Mouse (Mus musculus): ENCODE data around the gene Gm42417. TPM values are rescaled to one million over a fixed set of nuclear protein-coding genes. Genes with fewer than 3 reads are reported as not detected.
A peak's percentile ranks its signal among the peaks of the same experiment; 100 is the strongest.

Gene Gm42417
- polyA plus RNA-seq, 1 experiment, result not detected

- peaks cover 39% of the 10 kb centered on the region for H3K4me1 ChIP-seq (replicated peaks; ENCODE audit: control insufficient read depth, insufficient read depth, low read length)
- WGBS, result under 1% methylated on average over 52 of the region's 52 CpGs
- no peaks in the 10 kb centered on the region; the same call in 1 of the 2 replicates for H3K27me3 ChIP-seq (ENCODE audit: control insufficient read depth, insufficient read depth, low read length)
- DNase-seq, result peak; percentile 90
- TF ChIP-seq POLR2A (IDR thresholded peaks at IDR 0.05; ENCODE audit: control insufficient read depth, extremely low read depth, insufficient read depth, low read length, poor library complexity) (no peak), CTCF (IDR thresholded peaks at IDR 0.05; ENCODE audit: borderline replicate concordance, control insufficient read depth, extremely low read depth, insufficient read depth, low read length, poor library complexity) (peak; percentile 94)
- H3K4me3 ChIP-seq (ENCODE audit: control insufficient read depth, insufficient read depth, low read length), result peak overlapping the region; percentile 57
- no peak overlapping the region for H3K27ac ChIP-seq (ENCODE audit: control insufficient read depth, insufficient read depth, low read length)
- no peaks in the 10 kb centered on the region for H3K36me3 ChIP-seq (ENCODE audit: control insufficient read depth, insufficient read depth, low read length)
These were observed 17.6 kb upstream of the Gm42417 start for GRCm38 (mm10) chr1:36556553-36557456.

DNA sequence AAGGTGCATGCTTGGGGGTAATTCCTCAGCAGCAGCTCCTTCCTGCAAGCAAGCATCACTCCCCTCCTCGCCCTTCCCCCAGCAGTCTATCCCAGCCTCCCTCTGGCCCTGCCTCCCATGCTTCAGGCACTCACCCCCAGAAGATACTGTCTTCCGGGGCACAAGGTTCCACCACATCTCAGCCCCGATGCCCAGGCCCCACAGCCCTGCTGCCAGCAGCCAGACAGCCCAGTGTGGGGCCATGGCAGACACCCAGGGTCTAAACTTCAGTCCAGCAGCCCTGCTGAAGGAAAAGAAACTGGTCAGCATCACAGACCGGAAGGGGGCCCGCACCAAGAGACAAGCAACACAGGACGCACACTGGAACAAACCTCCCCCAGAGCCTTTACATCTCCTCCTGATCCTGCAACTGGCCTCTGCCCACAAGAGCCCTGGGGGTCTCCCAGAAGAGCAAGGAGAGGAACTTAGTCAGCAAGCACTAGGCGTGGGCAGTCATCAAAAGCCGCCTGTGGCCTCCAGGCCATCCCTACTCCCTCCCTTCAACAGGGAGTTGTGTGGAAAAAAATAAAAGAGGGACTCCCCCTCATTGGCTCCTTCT, 16.7 kb upstream of the Gm42417 start:
- no peaks in the 10 kb centered on the region; the same call in 1 of the 2 replicates for H3K27me3 ChIP-seq (ENCODE audit: control insufficient read depth, insufficient read depth, low read length)
- peak; percentile 16 for DNase-seq
- H3K27ac ChIP-seq (ENCODE audit: control insufficient read depth, insufficient read depth, low read length), result no peak overlapping the region
- TF ChIP-seq POLR2A (IDR thresholded peaks at IDR 0.05; ENCODE audit: control insufficient read depth, extremely low read depth, insufficient read depth, low read length, poor library complexity), result no peak
- no peak for TF ChIP-seq CTCF (IDR thresholded peaks at IDR 0.05; ENCODE audit: borderline replicate concordance, control insufficient read depth, extremely low read depth, insufficient read depth, low read length, poor library complexity)
- H3K4me1 ChIP-seq (replicated peaks; ENCODE audit: control insufficient read depth, insufficient read depth, low read length), result peaks cover 39% of the 10 kb centered on the region
- peak overlapping the region; percentile 57 for H3K4me3 ChIP-seq (ENCODE audit: control insufficient read depth, insufficient read depth, low read length)
- H3K36me3 ChIP-seq (ENCODE audit: control insufficient read depth, insufficient read depth, low read length), result no peaks in the 10 kb centered on the region
- 43% methylated on average over 8 of the region's 8 CpGs for WGBS

GRCm38 (mm10) chr1:36554633-36555399, 15.6 kb upstream of the Gm42417 start:
- no peak for TF ChIP-seq POLR2A (IDR thresholded peaks at IDR 0.05; ENCODE audit: control insufficient read depth, extremely low read depth, insufficient read depth, low read length, poor library complexity)
- TF ChIP-seq CTCF (IDR thresholded peaks at IDR 0.05; ENCODE audit: borderline replicate concordance, control insufficient read depth, extremely low read depth, insufficient read depth, low read length, poor library complexity), result no peak
- no peaks in the 10 kb centered on the region; the same call in 1 of the 2 replicates for H3K27me3 ChIP-seq (ENCODE audit: control insufficient read depth, insufficient read depth, low read length)
- peaks cover 37% of the 10 kb centered on the region for H3K4me1 ChIP-seq (replicated peaks; ENCODE audit: control insufficient read depth, insufficient read depth, low read length)
- H3K4me3 ChIP-seq (ENCODE audit: control insufficient read depth, insufficient read depth, low read length), result no peak overlapping the region
- H3K36me3 ChIP-seq (ENCODE audit: control insufficient read depth, insufficient read depth, low read length), result no peaks in the 10 kb centered on the region
- DNase-seq, result no peak
- H3K27ac ChIP-seq (ENCODE audit: control insufficient read depth, insufficient read depth, low read length), result no peak overlapping the region
- WGBS, result 89% methylated on average over 21 of the region's 21 CpGs

DNA sequence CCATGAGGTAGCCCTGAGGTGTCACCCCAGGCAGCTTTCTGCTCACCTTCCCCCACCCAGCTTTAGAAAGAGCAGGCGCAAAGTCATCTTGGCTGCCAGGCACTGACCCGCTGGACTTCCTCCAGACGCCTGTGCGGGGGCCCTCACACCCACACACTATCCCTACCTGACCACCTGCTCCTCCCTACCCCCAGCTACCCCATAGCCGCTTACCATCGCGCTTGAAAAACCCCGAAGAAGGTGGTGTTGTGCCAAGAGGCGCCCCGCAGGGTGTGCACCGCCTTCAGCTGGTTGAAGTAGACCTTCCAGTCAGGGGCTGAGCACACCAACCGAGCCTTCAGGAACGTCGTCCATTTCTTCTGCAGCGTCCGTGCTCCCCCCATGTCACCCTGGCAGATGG, 13.3 kb upstream of the Gm42417 start:
- no peak for DNase-seq
- no peak overlapping the region for H3K4me3 ChIP-seq (ENCODE audit: control insufficient read depth, insufficient read depth, low read length)
- TF ChIP-seq POLR2A (IDR thresholded peaks at IDR 0.05; ENCODE audit: control insufficient read depth, extremely low read depth, insufficient read depth, low read length, poor library complexity) (no peak), CTCF (IDR thresholded peaks at IDR 0.05; ENCODE audit: borderline replicate concordance, control insufficient read depth, extremely low read depth, insufficient read depth, low read length, poor library complexity) (no peak)
- WGBS, result 83% methylated on average over 16 of the region's 16 CpGs
- peaks cover 20% of the 10 kb centered on the region for H3K4me1 ChIP-seq (replicated peaks; ENCODE audit: control insufficient read depth, insufficient read depth, low read length)
- H3K27ac ChIP-seq (ENCODE audit: control insufficient read depth, insufficient read depth, low read length), result no peak overlapping the region
- no peaks in the 10 kb centered on the region for H3K36me3 ChIP-seq (ENCODE audit: control insufficient read depth, insufficient read depth, low read length)
- H3K27me3 ChIP-seq (ENCODE audit: control insufficient read depth, insufficient read depth, low read length), result no peaks in the 10 kb centered on the region; the same call in 1 of the 2 replicates

- H3K4me1 ChIP-seq (replicated peaks; ENCODE audit: control insufficient read depth, insufficient read depth, low read length), result peaks cover 15% of the 10 kb centered on the region
- no peak for TF ChIP-seq POLR2A (IDR thresholded peaks at IDR 0.05; ENCODE audit: control insufficient read depth, extremely low read depth, insufficient read depth, low read length, poor library complexity)
- TF ChIP-seq CTCF (IDR thresholded peaks at IDR 0.05; ENCODE audit: borderline replicate concordance, control insufficient read depth, extremely low read depth, insufficient read depth, low read length, poor library complexity), result no peak
- no peaks in the 10 kb centered on the region for H3K27me3 ChIP-seq (ENCODE audit: control insufficient read depth, insufficient read depth, low read length)
- H3K4me3 ChIP-seq (ENCODE audit: control insufficient read depth, insufficient read depth, low read length), result no peak overlapping the region
- no peak for DNase-seq
- H3K36me3 ChIP-seq (ENCODE audit: control insufficient read depth, insufficient read depth, low read length), result no peaks in the 10 kb centered on the region
- WGBS, result 92% methylated on average over 17 of the region's 17 CpGs
- H3K27ac ChIP-seq (ENCODE audit: control insufficient read depth, insufficient read depth, low read length), result no peak overlapping the region
These were observed 12.7 kb upstream of the Gm42417 start for GRCm38 (mm10) chr1:36551904-36552303.
